Mouse (Mus musculus): ENCODE data around the gene Dcaf1. TPM values are rescaled to one million over a fixed set of nuclear protein-coding genes. Genes with fewer than 3 reads are reported as not detected.

Dcaf1 gene
- total RNA-seq, 1 experiment, result 50.7 TPM

DNA sequence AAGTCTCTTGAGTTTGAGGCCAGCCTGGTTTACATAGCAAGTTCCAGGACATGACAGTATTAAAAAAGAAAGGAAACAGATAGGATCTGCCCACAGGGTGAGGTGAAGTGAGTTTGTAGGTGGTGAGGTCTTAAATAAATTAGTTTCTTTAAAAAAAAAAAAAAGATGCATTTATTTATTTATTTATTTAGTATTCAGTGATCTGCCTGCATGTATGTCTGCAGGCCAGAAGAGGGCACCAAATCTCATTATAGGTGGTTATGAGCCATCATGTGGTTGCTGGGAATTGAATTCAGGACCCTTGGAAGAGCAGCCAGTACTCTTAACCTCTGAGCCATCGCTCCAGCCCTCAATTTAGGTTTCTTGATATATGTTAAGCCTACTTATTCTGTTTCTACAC, 18.9 kb downstream of the Dcaf1 start:
- TF ChIP-seq HCFC1 (IDR thresholded peaks at IDR 0.05; ENCODE audit: borderline replicate concordance, insufficient read depth, low read length) (no peak), ZC3H11A (IDR thresholded peaks at IDR 0.05; ENCODE audit: borderline replicate concordance, low read depth, low read length) (no peak), CHD2 (IDR thresholded peaks at IDR 0.05; ENCODE audit: low read depth, low read length) (no peak)
- Histone ChIP-seq H3K36me3 (ENCODE audit: control insufficient read depth, insufficient read depth, low read length, poor library complexity, severe bottlenecking) (peaks cover 8% of the 10 kb centered on the region), H3K4me1 (ENCODE audit: control insufficient read depth in 2 of 2, insufficient read depth in 2 of 2, low read length in 2 of 2, poor library complexity in 1 of 2) (no peaks in the 10 kb centered on the region), H3K9me3 (ENCODE audit: control insufficient read depth, insufficient read depth, low read depth, low read length) (no peaks in the 10 kb centered on the region), H3K27ac (ENCODE audit: insufficient read depth, low read depth, low read length, poor library complexity, severe bottlenecking) (no peak overlapping the region), H3K9ac (ENCODE audit: insufficient read depth, low read depth, low read length, poor library complexity, severe bottlenecking) (no peak overlapping the region), H3K4me3 (ENCODE audit: insufficient read depth in 1 of 2, low read depth in 1 of 2, low read length in 2 of 2, poor library complexity in 1 of 2, severe bottlenecking in 1 of 2) (no peak overlapping the region)
- in situ Hi-C loops (cut with MboI; ENCODE audit: low sequenced_read_pairs in 2 of 2, unreplicated experiment in 2 of 2), result no loop called here
- no peak for DNase-seq (ENCODE audit: low read depth, low spot score)

DNA sequence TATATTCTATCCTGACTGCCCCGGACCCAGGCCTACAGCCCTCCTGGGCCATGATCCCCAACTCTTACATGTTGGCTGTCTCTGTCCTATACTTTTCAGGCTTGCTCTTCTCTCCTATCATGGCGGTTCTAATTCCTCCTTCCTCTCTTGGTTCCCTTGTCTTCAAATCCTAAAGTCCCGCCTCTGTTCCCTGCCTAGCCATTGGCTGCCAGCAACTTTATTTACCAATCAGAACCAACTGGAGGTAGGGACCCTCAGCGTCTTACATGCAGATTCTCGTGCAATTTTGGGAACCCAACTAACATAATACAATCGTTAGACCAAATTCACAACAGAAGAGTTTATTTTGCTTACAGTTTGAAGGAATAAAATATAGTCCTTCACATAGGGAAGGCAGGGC, 21.1 kb downstream of the Dcaf1 start:
- Histone ChIP-seq H3K4me3 (ENCODE audit: insufficient read depth in 1 of 2, low read depth in 1 of 2, low read length in 2 of 2, poor library complexity in 1 of 2, severe bottlenecking in 1 of 2) (peak overlapping the region; percentile 46 to 61), H3K9ac (ENCODE audit: insufficient read depth, low read depth, low read length, poor library complexity, severe bottlenecking) (peak overlapping the region; percentile 45; the same call in 1 of the 2 replicates), H3K4me1 (ENCODE audit: control insufficient read depth in 2 of 2, insufficient read depth in 2 of 2, low read length in 2 of 2, poor library complexity in 1 of 2) (no peaks in the 10 kb centered on the region), H3K27ac (ENCODE audit: insufficient read depth, low read depth, low read length, poor library complexity, severe bottlenecking) (peak overlapping the region; percentile 24; the same call in 1 of the 2 replicates), H3K36me3 (ENCODE audit: control insufficient read depth, insufficient read depth, low read length, poor library complexity, severe bottlenecking) (peaks cover 8% of the 10 kb centered on the region), H3K9me3 (ENCODE audit: control insufficient read depth, insufficient read depth, low read depth, low read length) (no peaks in the 10 kb centered on the region)
- TF ChIP-seq HCFC1 (IDR thresholded peaks at IDR 0.05; ENCODE audit: borderline replicate concordance, insufficient read depth, low read length), result no peak
- TF ChIP-seq ZC3H11A (IDR thresholded peaks at IDR 0.05; ENCODE audit: borderline replicate concordance, low read depth, low read length), result no peak
- TF ChIP-seq MAFK (IDR thresholded peaks at IDR 0.05; ENCODE audit: insufficient read depth, low read depth, low read length), result no peak
- no peak for TF ChIP-seq ZNF384 (IDR thresholded peaks at IDR 0.05; ENCODE audit: low read depth, low read length)
- peak; percentile 74; the same call in 1 of the 2 replicates for TF ChIP-seq CHD2 (IDR thresholded peaks at IDR 0.05; ENCODE audit: low read depth, low read length)
- in situ Hi-C loops (cut with MboI; ENCODE audit: low sequenced_read_pairs in 2 of 2, unreplicated experiment in 2 of 2), result no loop called here
- no peak for DNase-seq (ENCODE audit: low read depth, low spot score)

DNA sequence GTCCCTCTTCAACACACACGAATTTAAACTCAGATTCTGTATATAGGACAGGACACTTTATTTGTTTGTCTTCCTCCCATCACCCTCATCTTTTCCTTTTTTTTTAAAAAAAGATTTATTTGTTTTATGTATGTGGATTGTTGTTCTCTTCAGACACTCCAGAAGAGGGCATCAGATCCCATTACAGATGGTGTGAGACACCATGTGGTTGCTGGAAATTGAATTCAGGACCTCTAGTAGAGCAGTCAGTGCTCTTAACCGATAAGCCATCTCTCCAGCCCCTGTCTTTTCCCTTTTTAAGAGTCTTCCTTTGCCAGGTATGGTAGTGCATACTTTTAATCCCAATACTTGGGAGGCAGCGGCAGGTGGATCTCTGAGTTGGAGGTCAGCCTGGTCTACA, 35.0 kb downstream of the Dcaf1 start:
- DNase-seq (ENCODE audit: low read depth, low spot score), result no peak
- H3K9me3 ChIP-seq (ENCODE audit: control insufficient read depth, insufficient read depth, low read depth, low read length), result no peaks in the 10 kb centered on the region
- peaks cover 26% of the 10 kb centered on the region for H3K36me3 ChIP-seq (ENCODE audit: control insufficient read depth, insufficient read depth, low read length, poor library complexity, severe bottlenecking)
- no peak overlapping the region for H3K27ac ChIP-seq (ENCODE audit: insufficient read depth, low read depth, low read length, poor library complexity, severe bottlenecking)
- H3K4me3 ChIP-seq (ENCODE audit: insufficient read depth in 1 of 2, low read depth in 1 of 2, low read length in 2 of 2, poor library complexity in 1 of 2, severe bottlenecking in 1 of 2), result no peak overlapping the region
- TF ChIP-seq ZNF384 (IDR thresholded peaks at IDR 0.05; ENCODE audit: low read depth, low read length) (no peak), CHD2 (IDR thresholded peaks at IDR 0.05; ENCODE audit: low read depth, low read length) (no peak), HCFC1 (IDR thresholded peaks at IDR 0.05; ENCODE audit: borderline replicate concordance, insufficient read depth, low read length) (no peak), ZC3H11A (IDR thresholded peaks at IDR 0.05; ENCODE audit: borderline replicate concordance, low read depth, low read length) (no peak), MAFK (IDR thresholded peaks at IDR 0.05; ENCODE audit: insufficient read depth, low read depth, low read length) (no peak)
- H3K4me1 ChIP-seq (ENCODE audit: control insufficient read depth in 2 of 2, insufficient read depth in 2 of 2, low read length in 2 of 2, poor library complexity in 1 of 2), result no peaks in the 10 kb centered on the region
- H3K9ac ChIP-seq (ENCODE audit: insufficient read depth, low read depth, low read length, poor library complexity, severe bottlenecking), result no peak overlapping the region
- in situ Hi-C loops (cut with MboI; ENCODE audit: low sequenced_read_pairs in 2 of 2, unreplicated experiment in 2 of 2), result loop anchor here in 1 of 2 experiments (25.0 kb wide), 1 partner anchor 906 kb away; the partner anchor contains the start of gene Rbm5

DNA sequence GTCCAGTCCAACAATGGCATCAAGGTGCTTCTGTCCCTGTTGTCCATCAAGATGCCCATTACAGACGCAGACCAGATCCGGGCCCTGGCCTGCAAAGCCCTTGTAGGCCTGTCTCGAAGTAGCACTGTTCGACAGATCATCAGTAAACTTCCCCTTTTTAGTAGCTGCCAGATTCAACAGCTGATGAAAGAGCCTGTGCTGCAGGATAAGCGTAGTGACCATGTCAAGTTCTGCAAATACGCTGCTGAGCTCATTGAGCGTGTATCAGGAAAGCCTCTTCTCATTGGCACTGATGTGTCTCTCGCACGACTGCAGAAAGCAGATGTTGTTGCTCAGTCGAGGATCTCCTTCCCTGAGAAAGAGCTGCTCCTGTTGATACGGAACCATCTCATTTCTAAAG, 36.4 kb downstream of the Dcaf1 start:
- TF ChIP-seq ZNF384 (IDR thresholded peaks at IDR 0.05; ENCODE audit: low read depth, low read length) (no peak), MAFK (IDR thresholded peaks at IDR 0.05; ENCODE audit: insufficient read depth, low read depth, low read length) (no peak), ZC3H11A (IDR thresholded peaks at IDR 0.05; ENCODE audit: borderline replicate concordance, low read depth, low read length) (no peak), HCFC1 (IDR thresholded peaks at IDR 0.05; ENCODE audit: borderline replicate concordance, insufficient read depth, low read length) (no peak)
- no peak overlapping the region for H3K9ac ChIP-seq (ENCODE audit: insufficient read depth, low read depth, low read length, poor library complexity, severe bottlenecking)
- H3K27ac ChIP-seq (ENCODE audit: insufficient read depth, low read depth, low read length, poor library complexity, severe bottlenecking), result no peak overlapping the region
- H3K36me3 ChIP-seq (ENCODE audit: control insufficient read depth, insufficient read depth, low read length, poor library complexity, severe bottlenecking), result peaks cover 29% of the 10 kb centered on the region
- no peak overlapping the region for H3K4me3 ChIP-seq (ENCODE audit: insufficient read depth in 1 of 2, low read depth in 1 of 2, low read length in 2 of 2, poor library complexity in 1 of 2, severe bottlenecking in 1 of 2)
- in situ Hi-C loops (cut with MboI; ENCODE audit: low sequenced_read_pairs in 2 of 2, unreplicated experiment in 2 of 2), result loop anchor here in 1 of 2 experiments (25.0 kb wide), 1 partner anchor 904 kb away; the partner anchor contains the start of gene Rbm5
- no peaks in the 10 kb centered on the region for H3K9me3 ChIP-seq (ENCODE audit: control insufficient read depth, insufficient read depth, low read depth, low read length)
- DNase-seq (ENCODE audit: low read depth, low spot score), result no peak
- H3K4me1 ChIP-seq (ENCODE audit: control insufficient read depth in 2 of 2, insufficient read depth in 2 of 2, low read length in 2 of 2, poor library complexity in 1 of 2), result no peaks in the 10 kb centered on the region

DNA sequence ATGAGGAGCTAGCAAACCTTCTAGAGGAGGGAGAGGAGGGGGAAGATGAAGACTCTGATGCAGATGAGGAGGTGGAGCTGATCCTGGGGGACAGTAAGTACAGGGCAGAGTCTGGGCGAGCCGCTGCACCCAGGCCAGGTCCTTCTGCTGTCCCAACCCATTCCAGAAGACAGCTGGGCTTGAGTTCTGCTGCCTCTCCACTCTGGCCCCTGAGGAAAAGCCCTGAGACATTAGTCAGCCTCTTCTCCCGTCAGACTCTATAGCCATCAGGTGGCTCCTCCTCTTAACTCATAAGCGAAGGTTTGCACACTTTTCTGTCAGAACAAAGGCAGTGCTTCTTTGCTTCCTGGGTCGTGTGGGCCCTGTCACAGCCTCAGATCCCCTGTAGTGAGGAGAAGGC, 52.5 kb downstream of the Dcaf1 start:
- no peaks in the 10 kb centered on the region for H3K9me3 ChIP-seq (ENCODE audit: control insufficient read depth, insufficient read depth, low read depth, low read length)
- H3K4me3 ChIP-seq (ENCODE audit: insufficient read depth in 1 of 2, low read depth in 1 of 2, low read length in 2 of 2, poor library complexity in 1 of 2, severe bottlenecking in 1 of 2), result no peak overlapping the region
- no peak for TF ChIP-seq ZC3H11A (IDR thresholded peaks at IDR 0.05; ENCODE audit: borderline replicate concordance, low read depth, low read length)
- TF ChIP-seq CHD2 (IDR thresholded peaks at IDR 0.05; ENCODE audit: low read depth, low read length), result no peak
- no peak for TF ChIP-seq HCFC1 (IDR thresholded peaks at IDR 0.05; ENCODE audit: borderline replicate concordance, insufficient read depth, low read length)
- no peak for TF ChIP-seq MAFK (IDR thresholded peaks at IDR 0.05; ENCODE audit: insufficient read depth, low read depth, low read length)
- TF ChIP-seq ZNF384 (IDR thresholded peaks at IDR 0.05; ENCODE audit: low read depth, low read length), result no peak
- H3K27ac ChIP-seq (ENCODE audit: insufficient read depth, low read depth, low read length, poor library complexity, severe bottlenecking), result no peak overlapping the region
- H3K9ac ChIP-seq (ENCODE audit: insufficient read depth, low read depth, low read length, poor library complexity, severe bottlenecking), result no peak overlapping the region
- H3K4me1 ChIP-seq (ENCODE audit: control insufficient read depth in 2 of 2, insufficient read depth in 2 of 2, low read length in 2 of 2, poor library complexity in 1 of 2), result no peaks in the 10 kb centered on the region
- DNase-seq (ENCODE audit: low read depth, low spot score), result no peak
- H3K36me3 ChIP-seq (ENCODE audit: control insufficient read depth, insufficient read depth, low read length, poor library complexity, severe bottlenecking), result peaks cover 24% of the 10 kb centered on the region
- in situ Hi-C loops (cut with MboI; ENCODE audit: low sequenced_read_pairs in 2 of 2, unreplicated experiment in 2 of 2), result loop anchor here in 1 of 2 experiments (25.0 kb wide), 1 partner anchor 888 kb away; the partner anchor contains the start of gene Rbm5
